Mouse (Mus musculus): ENCODE data around the gene Eya3.
A peak's percentile ranks its signal among the peaks of the same experiment; 100 is the strongest.
"Not testable (repeated sequence)": the region's sequence is repeated elsewhere in the genome, so short reads cannot be mapped to it uniquely, and the experiment has no call there.

Eya3 gene

GRCm38 (mm10) chr4:132743992-132744911, 105.5 kb downstream of the Eya3 start:
- DNase-seq = no peak

- no peak for DNase-seq
These were observed 108.2 kb downstream of the Eya3 start for GRCm38 (mm10) chr4:132746911-132747517.

- peak; percentile 27 to 38 for DNase-seq
These were observed 109.0 kb downstream of the Eya3 start for GRCm38 (mm10) chr4:132747664-132748259.

DNA sequence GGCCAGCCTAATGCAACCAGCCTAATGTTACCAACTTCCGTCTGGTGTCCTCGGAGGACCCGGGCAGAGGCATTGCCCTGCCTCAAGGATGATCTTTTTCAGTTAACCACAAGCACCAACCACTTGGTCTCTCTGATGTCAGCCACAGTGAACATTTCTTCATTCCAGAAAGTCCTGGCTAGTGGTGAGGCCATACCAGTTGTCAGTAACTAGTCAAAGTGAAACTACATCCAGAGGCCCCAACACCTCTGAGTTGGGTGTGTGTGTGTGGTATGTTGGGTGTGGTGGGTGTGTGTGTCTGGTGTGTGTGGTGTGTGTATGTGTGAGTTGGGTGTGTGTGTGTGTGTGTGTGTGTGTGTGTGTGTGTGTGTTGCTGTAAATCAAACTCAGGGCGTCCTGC, 110.0 kb downstream of the Eya3 start:
- no peak for DNase-seq

- DNase-seq = no peak
These were observed 110.6 kb downstream of the Eya3 start for GRCm38 (mm10) chr4:132749258-132749982.

DNA sequence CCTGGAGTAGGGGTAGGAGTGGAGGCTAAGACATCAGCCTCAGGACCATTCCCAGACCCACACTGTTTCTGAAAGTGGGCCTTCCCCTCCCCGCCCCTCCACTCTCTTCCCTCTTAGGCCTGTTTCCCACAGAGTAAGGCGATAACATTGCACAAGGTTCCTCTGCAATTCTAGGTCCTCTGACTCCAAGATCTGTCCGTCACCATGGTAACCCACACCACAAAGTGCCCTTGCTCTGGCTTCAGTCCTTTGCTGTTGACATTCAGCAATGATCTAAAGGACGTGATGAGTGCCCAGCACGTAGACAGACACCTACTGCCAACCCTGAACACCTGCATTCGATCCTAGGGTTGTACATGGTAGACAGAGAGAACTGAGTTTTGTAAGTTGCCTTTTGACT, 114.2 kb downstream of the Eya3 start:
- no peak for DNase-seq

DNA sequence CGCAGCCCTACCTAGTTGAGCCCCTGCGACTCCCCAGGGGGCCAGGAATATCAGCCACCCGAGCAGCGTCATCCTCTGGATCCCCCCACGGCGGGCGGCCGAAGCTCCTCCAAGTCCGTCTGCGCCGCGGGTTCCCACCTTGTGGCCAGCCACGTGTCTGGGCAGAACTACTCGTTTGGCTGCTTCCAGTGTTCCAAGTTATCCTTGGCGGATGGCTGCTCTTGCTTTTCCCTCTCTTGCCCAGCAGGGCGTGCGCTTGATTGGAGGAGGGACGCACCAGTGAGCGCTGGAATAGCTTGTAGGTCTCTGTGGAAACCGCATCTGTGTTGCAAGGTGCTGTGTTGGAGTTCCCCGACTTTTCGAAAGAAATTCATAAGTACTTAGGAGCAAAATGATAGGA, 118.2 kb downstream of the Eya3 start, which contains the start of gene Smpdl3b:
TSS of gene Smpdl3b (minus strand) at position 279 of the 400 bp plus-strand sequence.
- peak; percentile 16 to 22 for DNase-seq

- DNase-seq = no peak
These were observed 119.0 kb downstream of the Eya3 start for GRCm38 (mm10) chr4:132757633-132758351.

GRCm38 (mm10) chr4:132760296-132760695, 121.5 kb downstream of the Eya3 start:
- no peak for DNase-seq

DNA sequence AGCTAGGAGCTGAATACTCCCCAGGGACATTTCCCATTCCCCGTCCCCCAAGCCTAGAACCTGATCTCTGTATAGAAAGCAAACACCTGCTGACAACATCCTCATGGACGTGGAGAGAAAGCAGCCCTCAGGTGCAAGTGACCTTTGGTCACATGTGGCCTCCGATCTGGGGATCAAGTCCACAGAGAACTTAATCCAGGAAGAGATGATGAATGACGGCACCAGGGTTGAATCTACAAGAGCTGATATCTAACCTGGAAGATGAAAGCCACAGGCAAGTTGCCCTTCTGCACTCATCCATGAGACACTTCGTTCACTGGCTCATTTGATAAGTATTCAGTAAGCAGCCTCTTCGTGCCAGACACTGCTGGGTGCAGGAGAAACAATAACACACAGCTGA, 123.8 kb downstream of the Eya3 start:
- no peak for DNase-seq

DNA sequence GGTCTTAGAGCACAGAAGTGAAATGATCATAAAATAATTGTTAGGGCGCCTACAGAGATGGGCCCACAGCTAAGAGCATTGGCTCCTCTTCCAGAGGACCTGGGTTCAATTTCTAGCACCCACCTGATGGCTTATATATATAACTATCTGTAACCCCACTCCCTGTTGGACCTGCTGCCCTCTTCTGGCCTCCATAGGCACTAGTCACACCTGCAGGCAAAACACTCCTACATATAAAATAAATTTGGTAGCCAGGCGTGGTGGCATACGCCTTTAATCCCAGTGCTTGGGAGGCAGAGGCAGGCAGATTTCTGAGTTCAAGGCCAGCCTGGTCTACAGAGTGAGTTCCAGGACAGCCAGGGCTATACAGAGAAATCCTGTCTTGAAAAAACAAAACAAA, 124.3 kb downstream of the Eya3 start:
- DNase-seq = not testable (repeated sequence)

- peak; percentile 97 for DNase-seq
These were observed 129.4 kb downstream of the Eya3 start, which contains the start of gene Rpa2 for GRCm38 (mm10) chr4:132767914-132768876. Gene Rpa2 (plus strand): TSS chr4:132768332.

DNA sequence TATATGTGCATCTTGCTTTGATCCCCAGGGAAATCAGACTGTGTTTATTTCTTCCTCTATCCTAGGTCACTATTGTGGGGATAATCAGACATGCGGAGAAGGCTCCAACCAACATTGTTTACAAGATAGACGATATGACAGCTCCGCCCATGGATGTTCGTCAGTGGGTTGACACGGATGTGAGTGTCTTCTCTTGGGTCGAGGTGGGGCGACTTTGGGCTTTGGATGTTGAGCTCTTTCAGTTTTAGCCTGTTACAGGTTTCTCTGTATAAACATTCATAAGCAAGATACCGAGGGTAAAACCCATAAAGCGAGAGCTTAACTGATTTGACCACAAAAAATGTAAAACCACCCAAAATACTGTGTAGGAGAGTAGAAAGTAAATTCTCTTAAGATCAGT, 133.0 kb downstream of the Eya3 start:
- DNase-seq = no peak

Measured in thymus, postnatal 36 days (tissue).